In genomic region chr9:57761563-57762551, GRCm38 (mm10) we compare ENCODE assay signal across 8 mouse cellular contexts. TPM values are rescaled to one million over a fixed set of nuclear protein-coding genes. Genes with fewer than 3 reads are reported as not detected.
DNase-seq lines count a peak whose midpoint lies in the region; ATAC-seq lines count a peak whose summit lies in the region.

No protein-coding gene starts in this region.

- H3K36me3 ChIP-seq in forebrain, embryonic 10.5 days (replicated peaks) = peaks cover 51% of the 10 kb centered on the region
- peaks cover 24% of the 10 kb centered on the region for H3K36me3 ChIP-seq in forebrain, embryonic 11.5 days (ENCODE audit: control insufficient read depth, insufficient read depth, low read length)
- H3K36me3 ChIP-seq in neural tube, embryonic 12.5 days = peaks cover 48% of the 10 kb centered on the region
- peaks cover 7% of the 10 kb centered on the region for H3K36me3 ChIP-seq in stomach, embryonic 16.5 days (ENCODE audit: control insufficient read depth, insufficient read depth, low read length)

- H3K27me3 ChIP-seq in forebrain, embryonic 10.5 days (ENCODE audit: poor library complexity, severe bottlenecking) = 0 out of 2 replicates have a peak, but pooled peaks cover under 1% of the 10 kb centered on the region
- H3K27me3 ChIP-seq in forebrain, embryonic 11.5 days (ENCODE audit: control insufficient read depth, insufficient read depth, low read length) = no peaks in the 10 kb centered on the region
- no peaks in the 10 kb centered on the region for H3K27me3 ChIP-seq in neural tube, embryonic 12.5 days (replicated peaks)
- no peaks in the 10 kb centered on the region for H3K27me3 ChIP-seq in stomach, embryonic 16.5 days (ENCODE audit: control insufficient read depth, insufficient read depth, low read length)

- no peaks in the 10 kb centered on the region for H3K9me3 ChIP-seq in forebrain, embryonic 10.5 days
- no peaks in the 10 kb centered on the region for H3K9me3 ChIP-seq in forebrain, embryonic 11.5 days (ENCODE audit: control insufficient read depth, low read length)
- H3K9me3 ChIP-seq in neural tube, embryonic 12.5 days = no peaks in the 10 kb centered on the region
- H3K9me3 ChIP-seq in stomach, embryonic 16.5 days (replicated peaks; ENCODE audit: control insufficient read depth, low read length) = no peaks in the 10 kb centered on the region

- no peak overlapping the region; the same call in 1 of the 2 replicates for H3K9ac ChIP-seq in forebrain, embryonic 11.5 days (ENCODE audit: low read length)
- no peak overlapping the region for H3K9ac ChIP-seq in neural tube, embryonic 12.5 days
- peak overlapping the region; percentile 36; the same call in 1 of the 2 replicates for H3K9ac ChIP-seq in stomach, embryonic 16.5 days (ENCODE audit: low read length)

- 97% methylated on average over 13 of the region's 13 CpGs for WGBS in forebrain, embryonic 10.5 days
- WGBS in forebrain, embryonic 11.5 days = 98% methylated on average over 13 of the region's 13 CpGs
- WGBS in neural tube, embryonic 12.5 days = 96% methylated on average over 13 of the region's 13 CpGs
- 92% methylated on average over 13 of the region's 13 CpGs for whole genome bisulfite sequencing in stomach, embryonic 16.5 days

- H3K4me1 ChIP-seq in forebrain, embryonic 10.5 days = peaks cover 46% of the 10 kb centered on the region
- peaks cover 20% of the 10 kb centered on the region; the same call in 1 of the 2 replicates for H3K4me1 ChIP-seq in forebrain, embryonic 11.5 days (replicated peaks; ENCODE audit: control insufficient read depth, insufficient read depth, low read length)
- peaks cover 33% of the 10 kb centered on the region for H3K4me1 ChIP-seq in neural tube, embryonic 12.5 days
- H3K4me1 ChIP-seq in stomach, embryonic 16.5 days (ENCODE audit: control insufficient read depth, insufficient read depth, low read length) = peaks cover 33% of the 10 kb centered on the region

- no peak overlapping the region for H3K27ac ChIP-seq in forebrain, embryonic 10.5 days
- no peak overlapping the region for H3K27ac ChIP-seq in forebrain, embryonic 11.5 days (ENCODE audit: low read depth, low read length)
- H3K27ac ChIP-seq in neural tube, embryonic 12.5 days = no peak overlapping the region
- no peak overlapping the region for H3K27ac ChIP-seq in stomach, embryonic 16.5 days (ENCODE audit: low read length)

- H3K4me2 ChIP-seq in forebrain, embryonic 11.5 days (ENCODE audit: low read depth, low read length, severe bottlenecking) = no peak overlapping the region
- H3K4me2 ChIP-seq in neural tube, embryonic 12.5 days (replicated peaks) = peak overlapping the region; percentile 95; the same call in 1 of the 2 replicates
- H3K4me2 ChIP-seq in stomach, embryonic 16.5 days (ENCODE audit: low read depth, low read length) = peak overlapping the region; percentile 1; the same call in 1 of the 2 replicates

- DNase-seq in forebrain, embryonic 10.5 days (ENCODE audit: extremely low spot score, low spot score) = no peak
- no peak for DNase-seq in forebrain, embryonic 11.5 days (ENCODE audit: low spot score)
- no peak for DNase-seq in neural tube, embryonic 10.5 days (ENCODE audit: extremely low spot score, low spot score)
- peak; percentile 58 to 78 for DNase-seq in kidney, postnatal 36 days
- DNase-seq in urinary bladder, postnatal 36 days (ENCODE audit: low spot score in 2 of 2) = no peak
- no peak for DNase-seq in embryo, embryonic 10 days (ENCODE audit: low spot score)

- peak overlapping the region; percentile 95; the same call in 1 of the 2 replicates for H3K4me3 ChIP-seq in forebrain, embryonic 10.5 days
- no peak overlapping the region for H3K4me3 ChIP-seq in forebrain, embryonic 11.5 days (ENCODE audit: low read depth, low read length)
- H3K4me3 ChIP-seq in neural tube, embryonic 12.5 days = no peak overlapping the region
- no peak overlapping the region for H3K4me3 ChIP-seq in stomach, embryonic 16.5 days (replicated peaks; ENCODE audit: low read length)

- no peak for ATAC-seq in forebrain, embryonic 11.5 days (replicated peaks; ENCODE audit: low FRiP score)
- no peak for ATAC-seq in neural tube, embryonic 12.5 days (ENCODE audit: low FRiP score, low read depth)
- ATAC-seq in stomach, embryonic 16.5 days (ENCODE audit: insufficient read depth, low FRiP score) = no peak

RNA-seq across cellular contexts. Expression of gene Clk3, which starts 3.8 kb away (rescaled TPM):
- 92.5 and 95.1 TPM in 2 replicates for polyA plus RNA-seq in forebrain, embryonic 10.5 days (2016; fragmentation: Nextera tagmentation; extraction: Ambion mirVana)
- polyA plus RNA-seq in forebrain, embryonic 11.5 days (2014; fragmentation: Nextera tagmentation; extraction: Ambion mirVana) = 91.5 and 102 TPM in 2 replicates
- polyA plus RNA-seq in neural tube, embryonic 12.5 days (2016; fragmentation: Nextera tagmentation; extraction: Ambion mirVana) = 80.9 and 84.9 TPM in 2 replicates
- 66.7 and 76.8 TPM in 2 replicates for polyA plus RNA-seq in stomach, embryonic 16.5 days (2015; fragmentation: Nextera tagmentation; extraction: Ambion mirVana)

RNA-seq across cellular contexts. Expression of gene Edc3, which starts 53.5 kb away (rescaled TPM):
- 42.8 and 43.9 TPM in 2 replicates for polyA plus RNA-seq in forebrain, embryonic 10.5 days (2016; fragmentation: Nextera tagmentation; extraction: Ambion mirVana)
- polyA plus RNA-seq in forebrain, embryonic 11.5 days (2014; fragmentation: Nextera tagmentation; extraction: Ambion mirVana) = 25.1 and 27.4 TPM in 2 replicates
- polyA plus RNA-seq in neural tube, embryonic 12.5 days (2016; fragmentation: Nextera tagmentation; extraction: Ambion mirVana) = 38.4 and 41.0 TPM in 2 replicates
- 28.6 and 32.9 TPM in 2 replicates for polyA plus RNA-seq in stomach, embryonic 16.5 days (2015; fragmentation: Nextera tagmentation; extraction: Ambion mirVana)

Comparison
In these comparisons a context has a peak if more than half of its experiments do, and no peak if none do; other contexts are left out.
1. DNase-seq: peak in kidney, postnatal 36 days (2 of 2); none in forebrain, embryonic 10.5 days (single experiment), forebrain, embryonic 11.5 days (single experiment), neural tube, embryonic 10.5 days (single experiment), urinary bladder, postnatal 36 days (0 of 2) and embryo, embryonic 10 days (single experiment).